Mouse (Mus musculus) gastrocnemius, postnatal 10 days (tissue): Measurements from ENCODE around the gene Polr2b. TPM values are rescaled to one million over a fixed set of nuclear protein-coding genes. Genes with fewer than 3 reads are reported as not detected.

Source experiments
- DNase-seq: peaks from one replicate; pipeline ENCODE4 v3.0.0; 2021; ENCODE audit warnings: mixed read lengths
- microRNA-seq, 2 experiments: library from miRNA; unstranded; fragments of <30 nt; microRNA quantifications; one replicate each; pipeline ENCODE4 v1.2.0; 2021
- total RNA-seq, 2 experiments: library from RNA; stranded (reverse); gene quantifications; 2 replicates each; pipeline ENCODE4 v1.2.3; 2021

The Polr2b gene
- total RNA-seq, 2 experiments from 2014 or later: 26.1 to 27.7 TPM

DNA sequence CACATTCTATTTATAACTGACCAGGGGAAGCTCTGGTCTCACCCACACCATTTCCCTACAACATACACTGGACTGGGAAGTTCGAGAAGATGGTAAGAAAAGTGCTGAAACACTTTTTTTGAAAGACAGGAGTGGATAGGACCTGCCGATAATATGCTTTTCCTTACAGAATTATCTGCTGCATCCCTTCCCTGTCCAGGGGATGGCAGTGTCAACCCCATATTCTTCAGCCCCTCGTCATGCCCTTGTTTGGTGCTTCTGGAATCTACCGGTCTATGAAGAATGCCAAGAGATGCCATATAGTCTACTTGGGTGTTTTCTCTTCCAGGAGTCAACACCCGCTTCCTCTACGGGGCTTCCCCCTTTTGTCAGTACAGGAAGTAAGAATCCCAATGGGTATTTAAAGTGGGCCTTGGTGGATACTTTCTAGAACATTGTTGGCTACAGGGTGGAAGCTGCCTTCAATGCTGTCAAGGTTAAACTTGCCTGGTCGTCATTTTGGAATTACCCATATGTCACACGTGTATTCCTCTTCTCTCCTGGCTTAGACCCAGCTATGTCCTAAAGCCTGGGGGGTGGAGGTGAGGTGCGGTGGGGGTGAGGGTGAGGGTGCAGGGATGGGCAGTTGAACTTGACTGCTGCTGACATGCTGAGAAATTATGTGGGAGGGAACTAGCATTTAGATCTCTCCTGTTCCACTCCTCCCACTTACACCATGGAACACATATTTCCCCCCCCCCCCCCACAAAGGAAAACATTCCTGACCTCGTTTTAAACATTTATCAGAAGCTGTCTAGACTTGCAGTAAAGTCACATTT, 76.9 kb downstream of the Polr2b start:
- DNase-seq: no peak

GRCm38 (mm10) chr5:77387414-77387704, 77.4 kb downstream of the Polr2b start:
- no peak for DNase-seq

DNA sequence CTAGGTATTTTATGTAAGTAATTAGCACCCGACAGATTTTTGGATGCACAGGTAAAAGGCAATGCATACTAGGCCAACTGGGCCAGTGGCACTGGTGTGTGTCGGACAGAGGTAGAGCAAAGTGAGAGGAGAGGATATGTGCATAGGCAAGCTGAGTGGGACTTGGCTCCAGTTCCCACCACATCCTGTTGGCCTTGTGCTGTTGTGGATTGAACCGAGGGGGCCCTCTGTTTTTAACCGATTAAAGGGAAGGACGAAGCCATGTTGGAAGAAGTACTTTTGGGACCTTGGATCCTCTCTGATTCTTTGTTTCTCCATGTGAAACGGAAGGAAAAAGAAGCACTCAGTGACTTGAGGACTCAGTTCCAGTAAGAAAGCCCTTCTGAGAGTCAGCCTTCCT, 78.4 kb downstream of the Polr2b start:
- DNase-seq: no peak

DNA sequence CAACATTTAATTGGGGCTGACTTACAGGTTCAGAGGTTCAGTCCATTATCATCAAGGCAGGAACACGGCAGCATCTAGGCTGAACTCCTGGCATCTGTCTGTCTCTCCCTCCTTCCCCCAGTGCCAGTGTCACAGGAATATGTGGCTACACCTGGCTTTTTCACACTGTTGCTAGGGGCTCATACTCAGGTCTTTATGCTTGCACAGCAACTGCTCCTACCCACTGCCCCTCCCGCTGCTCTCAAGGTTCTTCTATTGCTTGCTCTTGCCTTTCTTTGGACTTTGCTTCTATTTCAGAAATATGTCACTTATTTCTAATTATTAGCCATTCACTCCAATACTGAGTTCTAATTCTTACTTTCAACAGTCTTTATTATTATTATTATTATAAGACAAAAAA, 80.3 kb downstream of the Polr2b start:
- DNase-seq: no peak

DNA sequence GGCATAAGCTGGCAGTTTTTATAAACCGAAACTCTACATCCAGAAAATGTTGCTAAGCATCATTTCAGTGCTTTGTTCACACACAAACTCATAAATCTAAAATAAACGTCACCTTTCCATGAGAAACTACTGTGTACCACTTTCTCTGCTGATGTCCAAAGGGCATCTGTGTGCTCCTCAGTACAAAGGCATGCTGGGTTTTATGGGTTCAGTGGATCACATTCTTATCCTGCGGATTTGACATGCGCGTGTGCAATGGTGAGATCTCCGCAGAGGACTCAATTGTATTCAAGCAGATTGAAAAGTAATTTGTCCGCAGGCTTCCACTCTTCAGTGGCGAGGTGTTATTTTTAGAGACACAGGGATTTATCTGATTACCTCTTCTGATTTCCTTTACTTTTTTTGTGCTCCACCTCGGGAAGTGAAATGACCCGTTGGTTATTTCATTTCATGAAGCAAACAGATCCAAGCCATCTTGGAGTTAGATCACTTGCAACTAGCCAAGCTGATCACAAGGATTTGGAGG, 83.2 kb downstream of the Polr2b start:
- DNase-seq: no peak

GRCm38 (mm10) chr5:77393990-77394618, 84.2 kb downstream of the Polr2b start:
- no peak for DNase-seq

DNA sequence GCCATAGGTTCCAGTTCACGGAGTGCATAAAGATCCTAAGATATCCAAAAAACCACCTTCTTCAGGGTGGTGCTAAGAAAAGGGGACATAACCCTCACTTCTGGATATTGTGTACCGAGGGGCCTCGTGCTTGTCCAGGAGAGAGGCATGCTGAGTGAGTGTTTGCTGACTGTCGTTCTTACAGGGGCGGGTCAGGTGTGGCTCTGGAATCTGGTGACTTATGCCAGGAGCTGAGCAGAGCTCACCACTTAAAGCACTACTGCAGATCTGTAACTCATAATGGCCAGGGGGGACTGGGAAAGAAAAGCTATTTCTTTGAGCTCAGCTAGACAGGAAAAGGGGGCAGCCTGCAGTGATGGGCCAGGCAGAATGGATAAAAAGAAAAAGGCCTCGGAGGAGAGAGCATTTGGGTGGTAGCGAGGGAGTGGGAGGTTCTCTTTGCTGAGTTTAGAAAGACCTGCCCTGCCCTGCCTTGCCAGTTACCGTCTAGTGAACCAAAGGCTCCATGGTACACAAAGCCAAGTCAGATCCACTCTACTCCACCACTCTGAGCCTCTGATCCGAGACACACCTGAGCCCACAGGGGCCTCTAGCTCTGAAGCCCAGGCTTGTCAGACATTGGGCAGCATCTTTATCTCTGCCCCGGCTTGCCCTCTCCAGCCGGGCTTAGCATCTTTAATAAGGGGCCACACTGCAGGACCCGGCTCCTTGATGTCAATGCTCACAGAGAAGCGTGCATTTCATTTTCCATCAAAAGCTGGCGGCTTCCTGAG, 88.5 kb downstream of the Polr2b start:
- DNase-seq: no peak

Small RNA genes within 50 kb of the gene (microRNA-seq; reads per million reads assigned to microRNA genes)
- gene Mir5098: 0 reads per million in 2 experiments

Other genes with a start within 250 kb of the Polr2b start
- 10 to 100 TPM; 11.2 to 13.9 TPM for gene Hopx, start 195.0 kb upstream of the Polr2b start, total RNA-seq
- under 1 TPM; 0.81 to 0.96 TPM for gene Spink2, start 98.7 kb upstream of the Polr2b start, total RNA-seq
- 10 to 100 TPM; 14.4 to 17.1 TPM for gene Rest, start 44.7 kb upstream of the Polr2b start, total RNA-seq
- gene Noa1, start 63 bp upstream of the Polr2b start, total RNA-seq: 10 to 100 TPM; 13.7 to 14.9 TPM
- gene Igfbp7, start 97.9 kb downstream of the Polr2b start, total RNA-seq: 100 to 1,000 TPM; 330 to 348 TPM